Mouse (Mus musculus): Measurements from ENCODE around the gene Smad1. TPM values are rescaled to one million over a fixed set of nuclear protein-coding genes. Genes with fewer than 3 reads are reported as not detected.

The Smad1 gene
- polyA plus RNA-seq, 1 experiment from 2014 or later: 64.2 TPM

- no peak for ATAC-seq
- Histone ChIP-seq H3K9ac (ENCODE audit: low read length) (no peak overlapping the region), H3K27me3 (replicated peaks; ENCODE audit: control insufficient read depth, insufficient read depth, low read length) (no peaks in the 10 kb centered on the region), H3K4me1 (ENCODE audit: control insufficient read depth, insufficient read depth, low read length) (peaks cover 16% of the 10 kb centered on the region), H3K9me3 (replicated peaks; ENCODE audit: control insufficient read depth, low read length) (no peaks in the 10 kb centered on the region), H3K36me3 (ENCODE audit: control insufficient read depth, insufficient read depth, low read length) (peaks cover 49% of the 10 kb centered on the region), H3K4me3 (ENCODE audit: low read depth, low read length) (no peak overlapping the region), H3K27ac (ENCODE audit: low read depth, low read length) (no peak overlapping the region), H3K4me2 (ENCODE audit: low read length) (no peak overlapping the region)
- WGBS: 93% methylated on average over 6 of the region's 6 CpGs
- no peak for DNase-seq (ENCODE audit: low spot score)
These were observed 30.2 kb downstream of the Smad1 start for GRCm38 (mm10) chr8:79369163-79369562.

GRCm38 (mm10) chr8:79367959-79368358 lies 31.4 kb downstream of the Smad1 start:
- WGBS: 92% methylated on average over 4 of the region's 4 CpGs
- Histone ChIP-seq H3K4me1 (ENCODE audit: control insufficient read depth, insufficient read depth, low read length) (peaks cover 13% of the 10 kb centered on the region; the same call in 1 of the 2 replicates), H3K27me3 (replicated peaks; ENCODE audit: control insufficient read depth, insufficient read depth, low read length) (no peaks in the 10 kb centered on the region), H3K27ac (ENCODE audit: low read depth, low read length) (no peak overlapping the region), H3K4me2 (ENCODE audit: low read length) (no peak overlapping the region), H3K4me3 (ENCODE audit: low read depth, low read length) (no peak overlapping the region), H3K9me3 (replicated peaks; ENCODE audit: control insufficient read depth, low read length) (no peaks in the 10 kb centered on the region), H3K9ac (ENCODE audit: low read length) (no peak overlapping the region), H3K36me3 (ENCODE audit: control insufficient read depth, insufficient read depth, low read length) (peaks cover 53% of the 10 kb centered on the region)
- DNase-seq (ENCODE audit: low spot score): no peak
- no peak for ATAC-seq

- no peak for ATAC-seq
- Histone ChIP-seq H3K9me3 (replicated peaks; ENCODE audit: control insufficient read depth, low read length) (no peaks in the 10 kb centered on the region), H3K4me1 (ENCODE audit: control insufficient read depth, insufficient read depth, low read length) (peaks cover 10% of the 10 kb centered on the region; the same call in 1 of the 2 replicates), H3K27me3 (replicated peaks; ENCODE audit: control insufficient read depth, insufficient read depth, low read length) (no peaks in the 10 kb centered on the region), H3K4me3 (ENCODE audit: low read depth, low read length) (no peak overlapping the region), H3K36me3 (ENCODE audit: control insufficient read depth, insufficient read depth, low read length) (peaks cover 55% of the 10 kb centered on the region), H3K4me2 (ENCODE audit: low read length) (no peak overlapping the region), H3K9ac (ENCODE audit: low read length) (no peak overlapping the region), H3K27ac (ENCODE audit: low read depth, low read length) (no peak overlapping the region)
- DNase-seq (ENCODE audit: low spot score): no peak
- 82% methylated on average over 12 of the region's 12 CpGs for WGBS
These were observed 32.0 kb downstream of the Smad1 start for GRCm38 (mm10) chr8:79367350-79367749.

GRCm38 (mm10) chr8:79366227-79366626 lies 33.1 kb downstream of the Smad1 start:
- Histone ChIP-seq H3K4me3 (ENCODE audit: low read depth, low read length) (no peak overlapping the region), H3K27me3 (replicated peaks; ENCODE audit: control insufficient read depth, insufficient read depth, low read length) (no peaks in the 10 kb centered on the region), H3K9ac (ENCODE audit: low read length) (no peak overlapping the region), H3K4me2 (ENCODE audit: low read length) (no peak overlapping the region), H3K9me3 (replicated peaks; ENCODE audit: control insufficient read depth, low read length) (no peaks in the 10 kb centered on the region), H3K4me1 (ENCODE audit: control insufficient read depth, insufficient read depth, low read length) (peaks cover 10% of the 10 kb centered on the region; the same call in 1 of the 2 replicates), H3K36me3 (ENCODE audit: control insufficient read depth, insufficient read depth, low read length) (peaks cover 44% of the 10 kb centered on the region), H3K27ac (ENCODE audit: low read depth, low read length) (no peak overlapping the region)
- no peak for DNase-seq (ENCODE audit: low spot score)
- ATAC-seq: no peak
- 92% methylated on average over 9 of the region's 9 CpGs for WGBS

- Histone ChIP-seq H3K4me1 (ENCODE audit: control insufficient read depth, insufficient read depth, low read length) (peaks cover 10% of the 10 kb centered on the region; the same call in 1 of the 2 replicates), H3K36me3 (ENCODE audit: control insufficient read depth, insufficient read depth, low read length) (peaks cover 39% of the 10 kb centered on the region), H3K4me2 (ENCODE audit: low read length) (no peak overlapping the region), H3K4me3 (ENCODE audit: low read depth, low read length) (no peak overlapping the region), H3K27ac (ENCODE audit: low read depth, low read length) (no peak overlapping the region), H3K9me3 (replicated peaks; ENCODE audit: control insufficient read depth, low read length) (no peaks in the 10 kb centered on the region), H3K27me3 (replicated peaks; ENCODE audit: control insufficient read depth, insufficient read depth, low read length) (no peaks in the 10 kb centered on the region), H3K9ac (ENCODE audit: low read length) (no peak overlapping the region)
- peak; percentile 63; the same call in 1 of the 2 replicates for ATAC-seq
- DNase-seq (ENCODE audit: low spot score): no peak
- 77% methylated on average over 3 of the region's 3 CpGs for WGBS
These were observed 33.6 kb downstream of the Smad1 start for GRCm38 (mm10) chr8:79365707-79366106.

GRCm38 (mm10) chr8:79364806-79365205 lies 34.5 kb downstream of the Smad1 start:
- peaks cover 30% of the 10 kb centered on the region for H3K36me3 ChIP-seq (ENCODE audit: control insufficient read depth, insufficient read depth, low read length)
- no peak for ATAC-seq
- 88% methylated on average over 8 of the region's 8 CpGs for WGBS

GRCm38 (mm10) chr8:79362430-79362829 lies 36.9 kb downstream of the Smad1 start:
- H3K36me3 ChIP-seq (ENCODE audit: control insufficient read depth, insufficient read depth, low read length): peaks cover 21% of the 10 kb centered on the region
- no peak for DNase-seq (ENCODE audit: low spot score)
- no peak overlapping the region for H3K4me3 ChIP-seq (ENCODE audit: low read depth, low read length)
- H3K27me3 ChIP-seq (replicated peaks; ENCODE audit: control insufficient read depth, insufficient read depth, low read length): no peaks in the 10 kb centered on the region
- WGBS: 81% methylated on average over 2 of the region's 2 CpGs
- no peak overlapping the region for H3K4me2 ChIP-seq (ENCODE audit: low read length)
- ATAC-seq: no peak
- H3K4me1 ChIP-seq (ENCODE audit: control insufficient read depth, insufficient read depth, low read length): peaks cover 10% of the 10 kb centered on the region; the same call in 1 of the 2 replicates
- H3K9ac ChIP-seq (ENCODE audit: low read length): no peak overlapping the region
- H3K27ac ChIP-seq (ENCODE audit: low read depth, low read length): no peak overlapping the region
- H3K9me3 ChIP-seq (replicated peaks; ENCODE audit: control insufficient read depth, low read length): no peaks in the 10 kb centered on the region

More at GRCm38 (mm10) chr8:79364806-79365205, 34.5 kb downstream of the Smad1 start:
- H3K27ac ChIP-seq (ENCODE audit: low read depth, low read length): no peak overlapping the region
- no peak overlapping the region for H3K4me2 ChIP-seq (ENCODE audit: low read length)
- no peak overlapping the region for H3K9ac ChIP-seq (ENCODE audit: low read length)
- H3K9me3 ChIP-seq (replicated peaks; ENCODE audit: control insufficient read depth, low read length): no peaks in the 10 kb centered on the region
- no peaks in the 10 kb centered on the region for H3K27me3 ChIP-seq (replicated peaks; ENCODE audit: control insufficient read depth, insufficient read depth, low read length)
- H3K4me1 ChIP-seq (ENCODE audit: control insufficient read depth, insufficient read depth, low read length): peaks cover 10% of the 10 kb centered on the region; the same call in 1 of the 2 replicates
- no peak overlapping the region for H3K4me3 ChIP-seq (ENCODE audit: low read depth, low read length)
- no peak for DNase-seq (ENCODE audit: low spot score)

GRCm38 (mm10) chr8:79360774-79361527 lies 38.4 kb downstream of the Smad1 start:
- Histone ChIP-seq H3K4me1 (ENCODE audit: control insufficient read depth, insufficient read depth, low read length) (peaks cover 12% of the 10 kb centered on the region), H3K4me3 (ENCODE audit: low read depth, low read length) (no peak overlapping the region), H3K36me3 (ENCODE audit: control insufficient read depth, insufficient read depth, low read length) (peaks cover 23% of the 10 kb centered on the region), H3K9ac (ENCODE audit: low read length) (no peak overlapping the region), H3K9me3 (replicated peaks; ENCODE audit: control insufficient read depth, low read length) (no peaks in the 10 kb centered on the region), H3K27me3 (replicated peaks; ENCODE audit: control insufficient read depth, insufficient read depth, low read length) (no peaks in the 10 kb centered on the region), H3K27ac (ENCODE audit: low read depth, low read length) (no peak overlapping the region), H3K4me2 (ENCODE audit: low read length) (no peak overlapping the region)
- ATAC-seq (no peak), DNase-seq (ENCODE audit: low spot score) (no peak)
- WGBS: 78% methylated on average over 6 of the region's 6 CpGs

GRCm38 (mm10) chr8:79360302-79360701 lies 39.0 kb downstream of the Smad1 start:
- Histone ChIP-seq H3K36me3 (ENCODE audit: control insufficient read depth, insufficient read depth, low read length) (peaks cover 19% of the 10 kb centered on the region; the same call in 1 of the 2 replicates), H3K27ac (ENCODE audit: low read depth, low read length) (no peak overlapping the region), H3K4me1 (ENCODE audit: control insufficient read depth, insufficient read depth, low read length) (peaks cover 14% of the 10 kb centered on the region), H3K9ac (ENCODE audit: low read length) (no peak overlapping the region), H3K4me3 (ENCODE audit: low read depth, low read length) (no peak overlapping the region), H3K4me2 (ENCODE audit: low read length) (no peak overlapping the region), H3K9me3 (replicated peaks; ENCODE audit: control insufficient read depth, low read length) (no peaks in the 10 kb centered on the region), H3K27me3 (replicated peaks; ENCODE audit: control insufficient read depth, insufficient read depth, low read length) (no peaks in the 10 kb centered on the region)
- no peak for ATAC-seq
- peak; percentile 39 for DNase-seq (ENCODE audit: low spot score)
- WGBS: 49% methylated on average over 9 of the region's 9 CpGs
